Mouse (Mus musculus): ENCODE data around the gene Plpp3. TPM values are rescaled to one million over a fixed set of nuclear protein-coding genes. Genes with fewer than 3 reads are reported as not detected.

The Plpp3 gene
- polyA plus RNA-seq, 1 experiment from 2014 or later: 75.6 TPM

DNA sequence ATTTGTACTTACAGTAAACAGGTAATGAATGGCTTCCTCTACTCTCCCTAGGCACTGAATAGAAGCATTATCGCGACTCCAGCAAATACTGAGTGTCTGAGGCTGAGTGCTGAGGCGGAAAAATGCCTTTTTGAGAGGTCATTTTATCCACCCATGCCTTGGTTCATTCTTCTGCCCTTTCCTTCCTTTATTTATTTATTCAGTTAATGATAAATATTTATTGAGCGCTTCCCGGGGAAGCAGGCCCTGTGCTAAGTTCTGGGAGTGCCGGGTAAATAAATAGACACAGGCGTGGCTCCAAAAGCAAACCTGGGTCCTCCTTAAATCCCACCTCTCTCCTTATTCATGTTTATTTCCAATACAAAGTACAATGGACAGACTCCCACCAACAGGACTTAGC lies 27.9 kb upstream of the Plpp3 start:
- Histone ChIP-seq H3K9me3 (no peaks in the 10 kb centered on the region), H3K9ac (replicated peaks) (no peak overlapping the region), H3K36me3 (no peaks in the 10 kb centered on the region), H3K27ac (replicated peaks) (no peak overlapping the region), H3K27me3 (no peaks in the 10 kb centered on the region), H3K4me2 (replicated peaks) (no peak overlapping the region), H3K4me3 (no peak overlapping the region), H3K4me1 (no peaks in the 10 kb centered on the region)
- ATAC-seq (replicated peaks): no peak
- 66% methylated on average over 7 of the region's 7 CpGs for WGBS

DNA sequence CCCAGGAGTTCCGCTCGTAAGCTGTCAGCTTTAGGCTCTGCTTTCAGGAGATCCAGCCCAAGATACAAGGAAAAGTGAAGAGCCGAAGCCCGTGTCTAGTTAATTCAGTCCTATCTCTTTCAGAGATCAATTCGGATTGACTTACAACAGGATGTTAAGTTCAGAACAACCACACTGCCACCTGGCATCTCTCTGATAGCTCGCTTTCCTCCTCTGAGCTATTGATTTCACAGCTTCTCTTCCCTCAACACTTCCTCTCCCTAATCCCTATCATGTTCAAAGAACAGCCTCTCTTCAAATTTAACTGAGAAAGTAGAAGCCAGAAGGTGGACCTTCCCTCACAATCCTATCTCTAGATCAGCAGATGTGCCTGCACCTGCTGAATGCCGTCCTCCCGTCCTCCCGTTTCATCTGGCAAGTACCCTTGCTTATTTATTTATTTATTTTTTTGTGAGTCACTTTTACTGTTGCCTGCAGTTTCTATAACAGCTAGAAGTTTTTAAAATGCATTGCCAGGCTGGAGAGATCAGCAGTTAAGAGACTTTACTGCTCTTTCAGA lies 25.3 kb upstream of the Plpp3 start:
- no peak overlapping the region for H3K4me2 ChIP-seq (replicated peaks)
- WGBS: 77% methylated on average over 9 of the region's 9 CpGs
- H3K4me1 ChIP-seq: no peaks in the 10 kb centered on the region
- H3K36me3 ChIP-seq: no peaks in the 10 kb centered on the region
- ATAC-seq (replicated peaks): no peak
- H3K9ac ChIP-seq (replicated peaks): no peak overlapping the region
- H3K4me3 ChIP-seq: no peak overlapping the region
- no peaks in the 10 kb centered on the region for H3K9me3 ChIP-seq
- H3K27ac ChIP-seq (replicated peaks): no peak overlapping the region
- H3K27me3 ChIP-seq: no peaks in the 10 kb centered on the region

DNA sequence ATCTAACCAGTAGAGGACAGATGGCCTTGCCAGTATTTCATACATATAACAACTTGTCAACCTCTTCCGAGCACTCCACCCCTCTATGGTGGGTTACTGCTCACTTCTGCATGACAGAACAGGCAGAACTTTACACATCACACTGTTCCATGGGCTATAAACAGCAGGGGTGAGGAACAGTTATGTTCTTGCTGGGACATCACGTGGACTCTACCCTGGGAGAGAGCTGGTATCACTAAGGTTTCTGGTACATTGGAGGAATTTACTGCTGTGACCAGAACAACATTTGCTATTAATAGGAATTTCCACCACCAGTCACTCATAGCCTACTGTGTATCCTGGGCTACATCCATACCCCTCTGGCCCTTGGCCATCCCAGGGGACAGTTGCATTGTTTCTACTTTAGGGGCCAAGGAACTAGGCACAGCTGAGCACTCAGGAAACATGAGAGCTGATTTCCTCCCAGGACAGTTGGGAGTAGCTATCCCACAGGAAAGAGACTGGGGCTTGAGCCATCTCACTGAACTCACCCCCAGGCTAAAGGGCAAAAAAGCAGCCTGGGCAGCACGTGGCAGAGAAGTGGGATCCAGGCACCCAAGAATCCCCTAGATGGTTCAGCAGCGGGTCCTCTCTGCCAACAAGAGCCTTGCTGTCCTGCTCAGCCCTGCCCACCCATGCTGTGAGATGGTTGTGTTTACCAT lies 23.6 kb upstream of the Plpp3 start:
- H3K27ac ChIP-seq (replicated peaks): no peak overlapping the region
- no peaks in the 10 kb centered on the region for H3K9me3 ChIP-seq
- ATAC-seq (replicated peaks): no peak
- no peaks in the 10 kb centered on the region for H3K4me1 ChIP-seq
- no peak overlapping the region for H3K4me2 ChIP-seq (replicated peaks)
- no peaks in the 10 kb centered on the region for H3K36me3 ChIP-seq
- WGBS: 79% methylated on average over 4 of the region's 4 CpGs
- no peaks in the 10 kb centered on the region for H3K27me3 ChIP-seq
- no peak overlapping the region for H3K4me3 ChIP-seq
- no peak overlapping the region for H3K9ac ChIP-seq (replicated peaks)

DNA sequence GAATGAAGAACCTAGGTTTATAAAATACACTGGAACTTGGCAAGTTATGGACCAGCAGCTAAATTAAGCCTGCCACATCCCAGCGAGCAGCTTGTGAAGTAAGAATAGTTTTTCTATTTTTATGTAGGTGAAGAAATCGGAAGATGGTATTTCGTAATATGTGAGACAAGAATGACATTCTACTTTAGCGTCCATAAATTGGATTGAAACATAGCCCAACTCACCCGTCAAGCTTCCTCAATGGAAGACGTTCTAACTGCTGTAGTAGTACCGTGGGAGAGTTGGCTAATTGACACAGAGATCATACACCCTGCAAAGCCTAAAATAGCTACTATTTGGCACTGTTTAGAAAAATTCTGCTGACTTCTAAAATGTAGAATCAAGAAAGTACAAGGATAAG lies 7.7 kb upstream of the Plpp3 start:
- Histone ChIP-seq H3K9ac (replicated peaks) (no peak overlapping the region), H3K4me2 (replicated peaks) (no peak overlapping the region), H3K4me1 (peaks cover 4% of the 10 kb centered on the region; the same call in 1 of the 2 replicates), H3K27me3 (no peaks in the 10 kb centered on the region), H3K9me3 (no peaks in the 10 kb centered on the region), H3K36me3 (no peaks in the 10 kb centered on the region), H3K4me3 (no peak overlapping the region), H3K27ac (replicated peaks) (no peak overlapping the region)
- no peak for ATAC-seq (replicated peaks)
- 78% methylated on average over 7 of the region's 7 CpGs for WGBS

DNA sequence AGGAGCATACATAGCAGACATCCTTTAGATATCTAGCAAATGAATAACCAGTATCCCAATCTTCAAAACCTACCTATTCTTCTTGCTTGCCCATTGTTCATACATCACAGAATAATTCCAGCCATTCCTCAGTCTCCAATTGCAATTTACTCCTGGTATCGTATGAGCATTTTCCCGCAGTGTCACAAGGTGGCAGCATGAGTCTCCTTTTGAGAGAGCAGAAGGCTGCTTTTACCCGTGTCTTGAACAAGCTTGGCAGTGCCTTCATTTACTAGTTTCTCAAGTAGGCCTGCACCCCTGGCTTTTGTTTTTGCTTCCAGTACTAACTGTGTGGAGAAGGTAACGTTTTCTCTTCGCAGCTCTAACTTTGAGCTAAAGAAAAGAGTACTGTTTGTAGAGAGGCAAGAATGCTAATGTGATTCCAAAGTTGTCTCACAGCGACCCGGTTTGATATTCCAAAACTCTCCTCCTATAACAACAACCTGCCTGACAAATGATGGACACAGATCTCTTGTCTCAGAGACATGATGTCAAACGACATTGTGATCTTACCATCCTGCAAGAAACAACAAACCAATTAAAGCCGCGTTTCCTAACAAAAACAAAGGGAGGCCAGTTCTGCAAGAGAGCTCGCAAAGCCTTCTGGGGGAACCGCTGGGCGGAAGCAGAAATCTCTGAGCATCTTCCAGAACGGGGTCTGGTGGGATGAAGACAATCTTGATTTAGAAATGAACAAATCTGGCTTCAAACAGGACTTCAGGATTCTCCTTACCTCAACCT lies 5.0 kb upstream of the Plpp3 start:
- H3K4me2 ChIP-seq (replicated peaks): no peak overlapping the region
- H3K4me3 ChIP-seq: no peak overlapping the region
- peaks cover 4% of the 10 kb centered on the region; the same call in 1 of the 2 replicates for H3K4me1 ChIP-seq
- no peaks in the 10 kb centered on the region for H3K36me3 ChIP-seq
- H3K27ac ChIP-seq (replicated peaks): no peak overlapping the region
- WGBS: 37% methylated on average over 14 of the region's 14 CpGs
- no peaks in the 10 kb centered on the region for H3K27me3 ChIP-seq
- no peaks in the 10 kb centered on the region for H3K9me3 ChIP-seq
- H3K9ac ChIP-seq (replicated peaks): no peak overlapping the region
- peak; percentile 67; the same call in 1 of the 2 replicates for ATAC-seq (replicated peaks)

DNA sequence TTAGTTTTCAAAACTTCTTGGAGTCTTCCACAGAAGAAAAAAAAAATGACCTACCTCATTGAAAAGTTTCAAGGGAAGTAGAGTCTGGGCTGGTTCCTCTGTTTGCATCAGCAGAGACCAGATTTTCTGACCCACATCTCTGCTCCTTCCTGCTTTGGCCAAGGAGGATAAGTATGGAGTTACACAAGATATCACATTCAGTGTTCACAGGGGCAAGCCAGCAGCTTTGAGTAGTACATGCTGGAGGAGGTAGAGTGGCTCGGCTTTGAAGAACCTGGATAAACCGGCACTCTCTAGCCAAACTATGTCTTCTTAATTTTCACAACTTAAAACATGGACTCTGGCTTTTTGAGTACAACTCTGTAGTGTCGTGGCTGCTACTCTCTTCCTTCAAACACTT lies 3.9 kb upstream of the Plpp3 start:
- Histone ChIP-seq H3K4me3 (no peak overlapping the region), H3K4me1 (peaks cover 4% of the 10 kb centered on the region; the same call in 1 of the 2 replicates), H3K9me3 (no peaks in the 10 kb centered on the region), H3K4me2 (replicated peaks) (no peak overlapping the region), H3K9ac (replicated peaks) (no peak overlapping the region), H3K27me3 (no peaks in the 10 kb centered on the region), H3K27ac (replicated peaks) (no peak overlapping the region), H3K36me3 (no peaks in the 10 kb centered on the region)
- ATAC-seq (replicated peaks): no peak
- 89% methylated on average over 3 of the region's 3 CpGs for WGBS

DNA sequence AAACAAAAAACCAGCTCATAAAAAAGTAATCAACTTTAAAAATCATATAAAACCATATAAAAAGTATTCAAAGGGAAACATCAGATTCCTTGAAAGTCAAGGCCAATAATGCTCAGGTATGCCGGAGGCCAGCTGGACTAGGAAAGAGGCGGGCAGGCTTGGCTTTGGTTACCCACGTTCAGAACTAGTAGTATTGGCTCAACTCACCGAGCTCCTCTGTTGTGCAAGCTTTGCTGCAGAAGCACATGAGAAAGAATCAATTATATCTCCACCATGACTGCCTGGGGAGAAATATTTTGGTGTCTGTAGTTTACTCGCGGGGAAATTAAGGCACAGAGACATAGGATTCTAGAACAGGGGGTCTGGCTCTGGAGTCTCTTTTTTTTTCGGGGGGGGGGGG lies 866 bp upstream of the Plpp3 start:
- Histone ChIP-seq H3K27ac (replicated peaks) (no peak overlapping the region), H3K27me3 (no peaks in the 10 kb centered on the region), H3K9ac (replicated peaks) (no peak overlapping the region), H3K4me2 (replicated peaks) (no peak overlapping the region), H3K36me3 (no peaks in the 10 kb centered on the region), H3K4me1 (peaks cover 31% of the 10 kb centered on the region), H3K4me3 (no peak overlapping the region), H3K9me3 (no peaks in the 10 kb centered on the region)
- 68% methylated on average over 7 of the region's 7 CpGs for WGBS
- no peak for ATAC-seq (replicated peaks)

DNA sequence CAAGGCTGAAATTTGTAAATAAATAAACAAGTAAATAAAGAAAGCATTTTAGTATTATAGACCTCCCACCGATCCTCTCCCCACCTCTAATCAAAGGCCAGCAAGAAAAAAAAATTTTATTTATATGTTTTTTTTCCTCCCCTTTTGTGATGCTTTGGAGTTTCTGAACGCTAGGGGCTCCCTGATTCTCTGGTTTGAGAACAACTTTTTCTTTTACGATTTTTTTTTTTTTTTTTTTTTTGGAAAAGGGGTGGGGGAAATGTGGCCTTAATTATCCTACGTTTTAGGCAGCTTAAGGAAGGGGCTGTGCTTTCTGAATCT lies 232 bp upstream of the Plpp3 start:
- peak; percentile 0; the same call in 1 of the 2 replicates for ATAC-seq (replicated peaks)
- Histone ChIP-seq H3K4me3 (peak overlapping the region; percentile 82), H3K36me3 (no peaks in the 10 kb centered on the region), H3K27ac (replicated peaks) (peak overlapping the region; percentile 92), H3K4me1 (peaks cover 37% of the 10 kb centered on the region), H3K9ac (replicated peaks) (0 out of 2 replicates have a peak overlapping the region, but pooled peaks have one; percentile 79), H3K9me3 (no peaks in the 10 kb centered on the region), H3K4me2 (replicated peaks) (peak overlapping the region; percentile 76), H3K27me3 (no peaks in the 10 kb centered on the region)
- 0% methylated on average over 4 of the region's 4 CpGs for WGBS

DNA sequence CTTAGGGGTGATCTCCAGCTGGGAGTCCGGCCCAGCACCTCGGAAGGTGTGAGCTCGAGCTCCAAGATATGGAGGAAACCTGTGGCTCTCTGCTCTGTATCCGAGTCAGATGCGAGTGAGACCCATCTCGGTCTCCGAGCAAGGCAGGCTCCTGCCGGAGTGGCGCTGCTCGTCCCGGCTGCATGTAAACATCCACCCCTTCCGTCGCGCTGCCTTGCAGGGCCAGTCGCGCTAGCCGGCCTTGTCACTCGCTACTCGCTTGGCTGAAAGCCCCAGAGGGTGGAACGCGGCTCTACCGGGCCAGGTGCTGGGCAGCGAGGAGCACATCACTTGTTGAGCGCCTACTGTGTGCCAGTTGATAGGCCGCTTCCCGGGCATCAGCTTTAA lies 1.0 kb downstream of the Plpp3 start:
- no peaks in the 10 kb centered on the region for H3K36me3 ChIP-seq
- ATAC-seq (replicated peaks): peak; percentile 69
- H3K4me3 ChIP-seq: peak overlapping the region; percentile 82
- peak overlapping the region; percentile 76 for H3K4me2 ChIP-seq (replicated peaks)
- peak overlapping the region; percentile 79 for H3K9ac ChIP-seq (replicated peaks)
- no peaks in the 10 kb centered on the region for H3K9me3 ChIP-seq
- H3K27ac ChIP-seq (replicated peaks): peak overlapping the region; percentile 92
- WGBS: 0% methylated on average over 26 of the region's 26 CpGs
- H3K4me1 ChIP-seq: peaks cover 46% of the 10 kb centered on the region
- H3K27me3 ChIP-seq: no peaks in the 10 kb centered on the region

DNA sequence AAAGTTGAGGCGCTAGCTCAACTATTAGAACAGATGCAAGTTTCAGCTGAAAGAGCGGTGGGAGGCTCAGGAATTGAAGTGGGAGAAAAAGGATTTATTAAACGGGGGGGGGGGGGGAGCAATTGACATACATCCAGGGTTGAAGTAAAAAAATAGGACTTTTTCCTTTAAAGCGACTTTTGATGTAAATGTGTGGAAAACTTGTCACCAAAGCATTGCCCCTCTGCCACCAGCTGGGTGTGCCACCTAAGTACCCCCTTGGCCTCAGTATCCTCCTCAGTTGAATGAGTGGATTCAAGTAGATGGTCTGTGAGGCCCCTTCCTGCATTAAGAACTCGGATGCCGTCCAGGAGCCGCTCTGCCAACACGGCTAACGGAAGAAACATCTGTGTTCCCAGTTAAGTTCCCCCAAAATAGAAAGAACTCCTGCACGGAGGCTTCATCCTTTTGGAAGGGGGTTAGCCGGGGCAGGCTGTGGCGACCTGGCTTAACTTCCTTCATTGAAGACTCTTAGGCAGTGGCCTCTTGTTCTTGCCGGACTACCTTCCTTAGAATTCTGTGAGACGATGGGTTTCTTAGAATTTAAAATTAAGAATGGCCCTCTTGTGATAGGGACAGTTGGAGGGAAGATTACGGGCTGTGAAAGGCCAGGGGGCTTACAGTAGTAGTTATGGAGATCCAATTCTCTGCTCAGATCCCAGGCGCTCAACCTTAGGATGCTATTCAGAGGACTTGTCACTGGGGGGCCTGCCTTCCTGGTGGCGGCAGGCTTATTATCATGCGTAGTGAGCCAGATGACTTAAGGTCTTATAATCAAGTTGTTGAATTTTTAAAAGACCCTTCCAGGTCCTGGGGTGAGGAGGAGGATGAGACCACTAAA lies 1.7 kb downstream of the Plpp3 start:
- whole genome bisulfite sequencing: under 1% methylated on average over 18 of the region's 18 CpGs
- no peak for ATAC-seq (replicated peaks)
- Histone ChIP-seq H3K4me1 (peaks cover 46% of the 10 kb centered on the region), H3K36me3 (no peaks in the 10 kb centered on the region), H3K9me3 (no peaks in the 10 kb centered on the region), H3K27me3 (no peaks in the 10 kb centered on the region), H3K9ac (replicated peaks) (peak overlapping the region; percentile 79), H3K27ac (replicated peaks) (peak overlapping the region; percentile 92), H3K4me3 (peak overlapping the region; percentile 82), H3K4me2 (replicated peaks) (peak overlapping the region; percentile 76)

DNA sequence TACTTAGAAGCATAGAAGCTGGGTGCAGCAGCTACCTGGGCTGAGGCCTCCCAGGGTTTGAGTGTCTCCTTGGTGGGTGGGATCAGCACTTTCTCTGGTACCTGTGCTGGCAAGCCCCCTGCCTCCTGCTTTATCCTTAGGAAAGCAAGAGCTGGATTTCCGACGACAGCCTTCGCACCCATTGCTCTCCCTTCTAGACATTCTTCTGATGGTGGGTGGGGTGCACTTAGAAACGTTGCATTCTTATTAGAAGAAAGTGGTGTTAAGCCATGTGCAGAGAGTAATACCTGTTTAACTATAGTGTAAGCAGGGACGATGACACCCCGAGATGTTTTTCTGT lies 2.4 kb downstream of the Plpp3 start:
- WGBS: 8% methylated on average over 6 of the region's 6 CpGs
- H3K27ac ChIP-seq (replicated peaks): no peak overlapping the region
- H3K27me3 ChIP-seq: no peaks in the 10 kb centered on the region
- peak overlapping the region; percentile 79; the same call in 1 of the 2 replicates for H3K9ac ChIP-seq (replicated peaks)
- H3K4me1 ChIP-seq: peaks cover 46% of the 10 kb centered on the region
- peak overlapping the region; percentile 76 for H3K4me2 ChIP-seq (replicated peaks)
- no peaks in the 10 kb centered on the region for H3K36me3 ChIP-seq
- peak overlapping the region; percentile 82 for H3K4me3 ChIP-seq
- H3K9me3 ChIP-seq: no peaks in the 10 kb centered on the region
- no peak for ATAC-seq (replicated peaks)

DNA sequence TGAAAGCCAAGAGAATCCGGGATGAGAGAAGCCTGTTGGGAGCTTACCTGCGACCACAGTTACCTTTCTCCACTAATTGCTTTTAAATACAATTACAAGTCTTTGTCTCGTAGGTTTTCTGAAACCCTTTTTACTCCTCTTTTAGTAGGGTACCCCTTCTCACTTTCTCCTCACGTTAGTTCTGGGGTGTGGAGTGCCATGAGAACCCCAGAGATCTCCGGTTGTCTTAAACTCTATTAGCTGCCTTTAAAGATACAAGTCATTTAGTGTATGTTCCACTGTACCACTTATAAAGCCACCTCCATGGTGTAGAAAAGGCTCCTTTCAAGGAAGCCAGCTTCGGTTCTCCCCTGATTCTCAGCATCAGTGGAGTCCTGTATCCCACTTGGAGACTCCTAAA lies 3.3 kb downstream of the Plpp3 start:
- Histone ChIP-seq H3K36me3 (no peaks in the 10 kb centered on the region), H3K4me1 (peaks cover 54% of the 10 kb centered on the region), H3K4me3 (peak overlapping the region; percentile 82), H3K27me3 (no peaks in the 10 kb centered on the region), H3K27ac (replicated peaks) (no peak overlapping the region), H3K9me3 (no peaks in the 10 kb centered on the region), H3K9ac (replicated peaks) (peak overlapping the region; percentile 12), H3K4me2 (replicated peaks) (peak overlapping the region; percentile 76)
- ATAC-seq (replicated peaks): no peak
- WGBS: 39% methylated on average over 6 of the region's 6 CpGs

Data from forebrain, embryonic 15.5 days (tissue).